8 mouse cellular contexts compared by ENCODE assay signal in genomic region chr2:145862206-145862817, GRCm38 (mm10). TPM values are rescaled to one million over a fixed set of nuclear protein-coding genes. Genes with fewer than 3 reads are reported as not detected.
DNase-seq lines count a peak whose midpoint lies in the region; ATAC-seq and TF ChIP-seq lines count a peak whose summit lies in the region.

No protein-coding gene starts in this region.

- intact Hi-C loops in heart, adult 2 months (cut with DNase I) = loop anchor here (5.0 kb wide), 2 partner anchors 40 to 75 kb away; partner anchors contain the start of gene Naa20

- H3K4me2 ChIP-seq in forebrain, embryonic 13.5 days = peak overlapping the region; percentile 67
- H3K4me2 ChIP-seq in intestine, postnatal 0 days (replicated peaks; ENCODE audit: low read depth) = peak overlapping the region; percentile 74

- no peaks in the 10 kb centered on the region for H3K27me3 ChIP-seq in heart, adult 2 months (ENCODE audit: control insufficient read depth, insufficient read depth, low read length)
- H3K27me3 ChIP-seq in forebrain, embryonic 13.5 days = no peaks in the 10 kb centered on the region
- no peaks in the 10 kb centered on the region for H3K27me3 ChIP-seq in intestine, postnatal 0 days (replicated peaks; ENCODE audit: control insufficient read depth, insufficient read depth, low read length)

- peak; percentile 53 to 67 for DNase-seq in heart, adult 2 months
- no peak for DNase-seq in heart, postnatal 4 days
- DNase-seq in lung, postnatal 10 days = peak; percentile 72
- no peak for DNase-seq in cerebellum, postnatal 4 days (ENCODE audit: low spot score in 2 of 2)
- DNase-seq in testis, postnatal 14 days (ENCODE audit: low spot score) = no peak

- ATAC-seq in forebrain, embryonic 13.5 days = no peak
- ATAC-seq in intestine, postnatal 0 days = peak; percentile 35; the same call in 1 of the 2 replicates
- no peak for ATAC-seq in monocyte, adult 5-6 weeks (replicated peaks; ENCODE audit: insufficient number of reproducible peaks, low FRiP score, low TSS enrichment, poor library complexity, severe bottlenecking)

- H3K36me3 ChIP-seq in heart, adult 2 months (ENCODE audit: control insufficient read depth, insufficient read depth, low read length) = peaks cover 13% of the 10 kb centered on the region
- no peaks in the 10 kb centered on the region for H3K36me3 ChIP-seq in forebrain, embryonic 13.5 days (ENCODE audit: poor library complexity, severe bottlenecking)
- H3K36me3 ChIP-seq in intestine, postnatal 0 days (ENCODE audit: control insufficient read depth, insufficient read depth) = peaks cover 26% of the 10 kb centered on the region

- peak overlapping the region; percentile 55 for H3K9ac ChIP-seq in heart, adult 2 months (ENCODE audit: low read depth, low read length)
- peak overlapping the region; percentile 47; the same call in 1 of the 2 replicates for H3K9ac ChIP-seq in forebrain, embryonic 13.5 days
- peak overlapping the region; percentile 28 for H3K9ac ChIP-seq in intestine, postnatal 0 days (ENCODE audit: low read depth, low read length)

- 20% methylated on average over 10 of the region's 10 CpGs for WGBS in heart, adult 2 months
- 29% methylated on average over 10 of the region's 10 CpGs for WGBS in forebrain, embryonic 13.5 days
- 18% methylated on average over 10 of the region's 10 CpGs for WGBS in intestine, postnatal 0 days

- peak overlapping the region; percentile 64 for H3K4me3 ChIP-seq in heart, adult 2 months
- peak overlapping the region; percentile 43 for H3K4me3 ChIP-seq in forebrain, embryonic 13.5 days
- peak overlapping the region; percentile 43 for H3K4me3 ChIP-seq in intestine, postnatal 0 days (ENCODE audit: low read depth, low read length)

- peaks cover 2% of the 10 kb centered on the region; the same call in 1 of the 2 replicates for H3K79me2 ChIP-seq in heart, adult 2 months (replicated peaks; ENCODE audit: control insufficient read depth, insufficient read depth, low read length)

- TF ChIP-seq POLR2A in heart, adult 2 months (IDR thresholded peaks at IDR 0.05; ENCODE audit: insufficient read depth, low read depth, low read length) = peak; percentile 46; the same call in 1 of the 2 replicates

- no peak for TF ChIP-seq EP300 in heart, adult 2 months (IDR thresholded peaks at IDR 0.05; ENCODE audit: insufficient read depth, low read depth, low read length)

- H3K9me3 ChIP-seq in forebrain, embryonic 13.5 days (replicated peaks) = no peaks in the 10 kb centered on the region
- no peaks in the 10 kb centered on the region for H3K9me3 ChIP-seq in intestine, postnatal 0 days (ENCODE audit: control insufficient read depth)

- H3K4me1 ChIP-seq in heart, adult 2 months (ENCODE audit: control insufficient read depth, insufficient read depth, low read length) = peaks cover 12% of the 10 kb centered on the region
- peaks cover 44% of the 10 kb centered on the region for H3K4me1 ChIP-seq in forebrain, embryonic 13.5 days
- peaks cover 5% of the 10 kb centered on the region; the same call in 1 of the 2 replicates for H3K4me1 ChIP-seq in intestine, postnatal 0 days (replicated peaks; ENCODE audit: control insufficient read depth, insufficient read depth, low read length)

- peak overlapping the region; percentile 98 for H3K27ac ChIP-seq in heart, adult 2 months
- peak overlapping the region; percentile 44 for H3K27ac ChIP-seq in forebrain, embryonic 13.5 days
- H3K27ac ChIP-seq in intestine, postnatal 0 days (ENCODE audit: low read depth, low read length) = peak overlapping the region; percentile 92; the same call in 1 of the 2 replicates

- no peak for TF ChIP-seq CTCF in heart, adult 2 months (IDR thresholded peaks at IDR 0.05)
- TF ChIP-seq CTCF in intestine, postnatal 0 days (IDR thresholded peaks at IDR 0.05; ENCODE audit: low read depth) = no peak

RNA-seq across cellular contexts. Expression of gene Naa20, which starts 39.6 kb away (rescaled TPM):
- total RNA-seq in heart, adult 2 months (2021) = 10 to 100 TPM; 89.9 to 95.3 TPM
- 51.3 and 91.4 TPM in 2 replicates for polyA plus RNA-seq in heart, adult 2 months (2012; rRNA removed)
- total RNA-seq in heart, postnatal 4 days (2021) = 100 to 1,000 TPM; 120 to 123 TPM
- 134 TPM in 2 replicates for polyA plus RNA-seq in forebrain, embryonic 13.5 days (2015; fragmentation: Nextera tagmentation; extraction: Ambion mirVana)
- polyA plus RNA-seq in intestine, postnatal 0 days (2015; fragmentation: Nextera tagmentation; extraction: Ambion mirVana) = 100 and 106 TPM in 2 replicates
- 46.0 to 84.9 TPM (median 64.9 TPM) in 3 replicates for total RNA-seq in monocyte, adult 5-6 weeks (2017)

Comparison
In these comparisons a context has a peak if more than half of its experiments do, and no peak if none do; other contexts are left out.
1. DNase-seq: peak in heart, adult 2 months (2 of 2) and lung, postnatal 10 days (single experiment); none in heart, postnatal 4 days (single experiment), cerebellum, postnatal 4 days (0 of 2) and testis, postnatal 14 days (single experiment).
2. H3K27ac ChIP-seq: peak in every context shown above with its lines; median percentile 98 in heart, adult 2 months; 92 in intestine, postnatal 0 days; 44 in forebrain, embryonic 13.5 days.
3. Peak in every context shown above with its lines, with median percentiles within 50 percentile points of each other: H3K4me3 ChIP-seq and H3K9ac ChIP-seq.